Mouse (Mus musculus) lung, postnatal 25 days (tissue): ENCODE results near the gene 4921501E09Rik.
"Not testable (repeated sequence)": the region's sequence is repeated elsewhere in the genome, so short reads cannot be mapped to it uniquely, and the experiment has no call there.

ENCODE experiments used
- DNase-seq: peaks from one replicate; pipeline ENCODE4 v3.0.0; 2022; ENCODE audit warnings: low spot score

4921501E09Rik gene

DNA sequence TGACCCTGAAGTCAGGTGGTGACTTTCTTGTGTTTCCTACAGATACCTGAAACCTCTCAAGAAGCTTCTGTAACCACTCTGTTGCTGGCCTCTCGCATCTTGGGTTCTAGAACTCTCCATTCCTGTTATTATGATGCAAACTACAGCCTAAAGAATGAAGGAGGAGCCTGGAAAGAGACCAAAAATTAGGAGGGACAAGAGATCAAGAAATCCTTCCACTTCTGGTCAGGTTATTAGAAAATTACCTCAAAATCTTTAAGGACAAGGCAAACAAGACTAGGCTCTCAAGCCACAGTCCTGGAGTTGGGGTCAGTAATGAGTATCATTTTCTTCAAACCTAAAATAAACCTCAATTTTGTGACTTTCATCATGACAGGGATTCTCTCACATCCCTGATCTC is at the start of gene 4921501E09Rik:
Gene 4921501E09Rik, minus strand, starts transcription at position 101 of the 400 bp plus-strand sequence.
- DNase-seq, result no peak

DNA sequence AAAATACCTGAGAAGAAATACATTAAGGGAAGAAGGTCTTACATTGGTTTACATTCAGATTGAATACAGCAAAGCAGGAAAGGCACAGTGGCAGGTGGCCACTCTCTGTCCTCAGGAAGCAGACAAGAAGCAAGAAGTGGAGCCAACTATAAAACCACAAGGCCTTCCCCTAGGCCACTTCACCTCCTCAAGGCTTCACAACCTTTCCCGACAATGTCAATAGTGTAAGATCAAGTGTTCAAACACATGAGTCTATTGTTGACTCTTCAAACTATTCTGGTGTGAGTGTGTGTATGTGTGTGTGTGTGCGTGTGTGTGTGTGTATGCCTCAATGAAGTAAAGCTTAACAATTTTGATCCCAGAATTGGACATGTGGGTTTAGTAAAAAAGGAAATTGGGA is 29.5 kb upstream of the 4921501E09Rik start:
- peak; percentile 74 for DNase-seq

DNA sequence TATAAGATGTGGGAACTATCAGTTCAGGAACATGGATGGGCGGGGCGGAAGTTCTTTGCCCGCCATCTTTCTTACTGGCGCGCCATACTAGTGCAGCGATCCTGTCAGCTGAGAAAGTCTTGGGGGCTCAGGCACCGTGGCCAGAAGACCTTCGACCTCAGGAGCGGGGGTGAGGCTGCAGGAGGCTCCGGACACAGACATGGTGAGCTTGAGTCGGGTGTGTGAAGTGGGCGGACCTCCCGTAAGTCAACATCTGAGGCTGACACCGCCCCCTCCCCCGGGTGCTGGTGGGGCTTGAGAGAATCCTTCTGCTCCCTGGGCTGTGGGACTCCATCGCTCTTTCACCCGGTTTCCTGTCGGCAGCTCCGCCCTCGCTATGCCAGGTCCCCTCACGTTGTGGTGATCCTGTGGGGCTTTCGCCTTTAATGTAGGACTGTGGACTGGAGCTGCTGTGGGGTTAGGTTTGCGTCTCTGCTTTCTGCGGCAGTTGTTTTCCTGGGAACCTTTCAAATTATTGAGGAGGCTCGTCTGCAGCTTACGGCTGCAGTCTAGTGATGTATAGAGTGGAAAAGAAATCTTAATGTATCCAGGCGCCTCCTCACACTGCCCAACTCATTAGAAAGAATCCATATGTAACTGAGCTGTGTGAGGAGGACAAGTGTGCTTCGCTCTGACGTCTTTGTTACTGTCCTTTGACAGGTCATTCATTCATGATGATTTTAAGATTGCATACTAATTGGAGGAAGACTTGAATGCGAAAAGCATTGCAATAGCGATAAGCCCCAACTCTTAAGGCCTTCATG is 24.7 kb upstream of the 4921501E09Rik start:
- DNase-seq, result peak; percentile 78

DNA sequence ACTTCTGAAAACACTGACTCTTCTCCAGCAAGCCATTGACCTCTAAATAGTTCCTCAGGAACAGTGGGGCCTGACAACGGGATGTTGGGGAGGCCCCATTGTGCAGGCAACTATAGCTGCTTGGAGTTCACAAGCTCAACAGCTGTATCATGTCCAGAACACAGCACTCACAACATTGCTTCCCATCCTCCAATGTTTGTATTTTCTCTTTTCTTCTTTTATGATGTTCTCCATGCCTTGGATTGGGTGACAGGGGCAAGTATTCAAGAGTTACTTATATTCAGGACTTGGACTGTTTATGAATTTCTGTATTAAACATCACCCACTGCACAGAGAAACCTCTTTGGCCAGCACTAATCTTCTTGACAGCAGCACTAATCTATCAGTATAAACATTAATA is 23.8 kb upstream of the 4921501E09Rik start:
- DNase-seq, result peak; percentile 4

DNA sequence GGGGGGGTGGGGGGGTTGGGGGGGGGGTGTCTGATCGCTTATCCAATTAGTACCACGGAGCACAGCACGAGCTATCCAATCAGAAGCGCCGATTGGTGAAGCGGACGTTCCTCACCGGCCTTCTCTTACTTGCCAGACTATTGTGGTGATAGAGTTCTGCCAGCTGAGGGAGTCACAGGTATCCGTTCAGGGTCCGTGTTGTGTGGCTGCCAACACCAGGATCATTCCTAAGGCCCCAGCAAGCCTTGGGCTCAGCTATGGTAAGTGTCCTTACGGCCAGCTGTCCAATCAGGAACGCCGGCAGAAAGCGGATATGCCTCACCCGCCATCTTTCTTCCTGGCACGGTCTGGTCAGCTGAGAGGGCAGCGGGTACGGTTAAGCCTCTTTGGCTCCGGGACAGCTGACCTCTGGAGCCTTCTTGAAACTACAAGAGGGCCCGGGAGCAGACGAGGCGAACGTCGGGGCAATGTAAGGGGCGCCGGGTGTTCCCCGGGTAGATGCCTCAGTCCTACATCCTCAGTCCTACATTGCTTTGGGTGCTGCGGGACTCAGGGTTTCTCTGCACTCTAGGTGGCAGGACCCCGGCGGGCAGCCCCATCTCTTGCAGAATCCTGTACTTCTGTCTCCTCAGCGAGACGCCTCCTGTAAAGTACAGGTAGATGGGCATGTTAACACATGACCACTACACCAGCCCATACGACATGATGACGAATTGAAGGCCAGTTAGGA is 21.5 kb upstream of the 4921501E09Rik start, which contains the start of gene Zfp563:
Gene Zfp563, plus strand, starts transcription at position 91 of the 730 bp plus-strand sequence.
- peak; percentile 95 for DNase-seq

DNA sequence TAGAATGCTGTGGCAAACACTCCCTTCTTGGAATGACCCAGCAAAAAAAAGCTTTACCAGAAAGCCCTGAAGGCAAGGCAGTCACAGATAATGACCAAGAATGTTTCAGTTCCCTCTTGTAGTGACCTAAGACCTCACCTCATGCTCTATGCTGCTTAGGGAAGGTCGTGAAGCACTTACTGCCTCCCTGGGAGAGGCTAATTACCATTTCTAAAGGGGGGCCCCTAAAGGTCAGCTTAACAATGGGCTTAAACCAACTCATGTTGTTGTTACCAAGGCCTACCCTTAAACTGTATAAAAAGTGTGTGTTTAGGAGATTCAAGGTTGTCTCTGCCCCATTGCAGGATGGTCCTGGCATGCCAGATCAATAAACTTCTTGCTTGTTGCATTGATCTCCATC is 4.9 kb downstream of the 4921501E09Rik start:
- no peak for DNase-seq

DNA sequence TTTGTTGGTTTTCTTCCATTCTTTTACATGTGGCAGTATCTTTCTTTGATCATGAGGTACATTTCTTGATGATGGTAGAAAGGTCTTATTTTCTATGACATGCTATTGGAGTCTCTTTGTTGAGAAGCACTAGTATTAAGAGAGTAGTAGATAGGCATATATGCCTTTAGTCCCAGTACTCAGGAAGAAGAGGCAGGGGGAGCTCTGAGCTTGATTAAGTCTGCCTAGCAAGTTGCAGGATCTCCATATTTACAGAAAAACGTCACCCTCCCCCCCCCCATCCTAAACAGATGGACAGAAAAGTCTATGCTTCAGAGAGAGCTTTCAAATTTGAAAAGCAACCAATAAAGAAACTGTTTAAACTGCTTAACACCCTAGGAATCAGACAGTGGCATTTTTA is 9.1 kb downstream of the 4921501E09Rik start:
- DNase-seq, result no peak

DNA sequence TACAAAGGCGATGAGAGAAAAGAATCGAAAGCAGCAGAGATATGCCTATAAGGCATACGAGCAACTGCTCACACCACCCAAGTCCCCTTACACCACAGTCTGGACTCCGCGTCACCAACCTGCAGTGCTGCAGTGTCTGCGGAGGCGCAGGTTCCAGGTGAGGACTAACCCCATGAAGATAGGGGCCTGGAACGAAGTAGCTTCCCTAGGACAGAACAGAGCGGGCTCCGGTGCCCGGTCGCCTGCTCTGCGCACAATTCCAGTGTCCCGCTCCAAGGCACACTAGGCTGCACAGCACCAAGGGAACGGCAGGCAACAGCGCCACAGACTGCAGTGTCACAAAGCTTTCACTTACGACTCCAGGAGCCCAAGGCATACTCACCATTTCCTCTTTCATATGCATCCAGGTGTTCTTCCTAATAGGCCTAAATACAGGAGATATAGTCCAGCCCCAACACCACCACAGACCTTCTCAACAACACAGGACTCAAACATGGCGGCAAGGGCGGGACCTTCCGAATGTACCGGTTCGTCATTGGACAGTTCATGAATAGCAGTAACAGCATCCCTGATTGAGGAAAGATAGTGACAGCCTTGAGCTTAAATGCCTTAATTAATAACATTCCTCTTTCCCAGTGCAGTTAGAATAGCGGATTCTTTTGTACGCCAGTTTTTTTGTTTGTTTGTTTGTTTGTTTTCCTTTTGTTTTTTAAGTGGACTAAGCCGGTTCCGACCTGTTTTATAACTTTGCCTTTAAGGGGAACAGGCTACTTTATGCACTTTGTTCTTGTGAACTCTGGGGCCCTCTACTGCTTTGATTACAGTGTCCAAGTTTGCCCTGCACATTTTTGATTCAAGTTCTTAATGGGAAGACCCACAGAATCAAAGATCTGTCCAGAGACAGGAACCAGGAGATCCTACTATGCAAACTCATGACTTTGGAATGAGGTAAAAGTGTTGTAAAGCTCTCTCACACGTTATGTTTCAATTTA is 34.7 kb downstream of the 4921501E09Rik start, which contains the start of gene Zfp763:
Gene Zfp763, minus strand, starts transcription at position 503 of the 992 bp plus-strand sequence.
- DNase-seq, result peak; percentile 74

DNA sequence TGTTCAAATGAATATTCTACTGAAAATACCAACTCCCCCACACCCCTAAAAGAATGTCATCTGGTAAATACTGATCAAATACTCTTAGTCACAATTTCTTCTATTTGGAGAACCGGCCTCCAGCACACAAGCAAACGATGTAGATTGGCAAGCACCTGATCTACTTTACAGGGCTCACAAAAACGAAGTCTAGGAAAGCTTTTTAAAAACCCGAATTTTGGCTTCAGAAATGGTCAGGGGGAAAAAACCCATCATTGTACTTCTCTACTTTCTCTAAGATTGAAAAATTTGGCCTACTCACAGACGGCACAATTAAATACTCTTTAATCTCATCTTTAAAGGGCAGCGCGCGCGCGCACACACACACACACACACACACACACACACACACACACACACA is 35.5 kb downstream of the 4921501E09Rik start:
- DNase-seq, result no peak

DNA sequence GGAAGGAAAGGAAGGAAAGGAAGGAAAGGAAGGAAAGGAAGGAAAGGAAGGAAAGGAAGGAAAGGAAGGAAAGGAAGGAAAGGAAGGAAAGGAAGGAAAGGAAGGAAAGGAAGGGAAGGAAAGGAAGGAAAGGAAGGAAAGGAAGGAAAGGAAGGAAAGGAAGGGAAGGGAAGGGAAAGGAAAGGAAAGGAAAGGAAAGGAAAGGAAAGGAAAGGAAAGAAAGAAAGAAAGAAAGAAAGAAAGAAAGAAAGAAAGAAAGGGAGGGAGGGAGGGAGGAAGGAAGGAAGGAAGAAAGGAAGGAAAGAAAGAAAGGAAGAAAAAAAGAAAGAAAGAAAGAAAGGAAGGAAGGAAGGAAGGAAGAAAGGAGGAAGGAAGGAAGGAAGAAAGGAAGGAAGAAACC is 47.4 kb downstream of the 4921501E09Rik start:
- DNase-seq, result not testable (repeated sequence)
